Mouse (Mus musculus) limb, embryonic 14.5 days (tissue): ENCODE measurements around the gene BC025920. TPM values are rescaled to one million over a fixed set of nuclear protein-coding genes. Genes with fewer than 3 reads are reported as not detected.

Experiments
- ATAC-seq: fragments of 200-750 bp; cut with Nextera tagmentation; 2 replicates; pipeline ENCODE4 v1.8.0; 2017; ENCODE audit warnings: low read depth, moderate number of reproducible peaks, moderate TSS enrichment; ENCODE audit not compliant: low FRiP score
- DNase-seq: peaks from one replicate; pipeline ENCODE4 v3.0.0-alpha.2; 2015; ENCODE audit warnings: low spot score
- H3K27ac ChIP-seq: fragments of 300-500 bp; sonication (generic); replicated peaks from 2 replicates; pipeline ENCODE4 v1.5.1; 2014; ENCODE audit warnings: low read depth, mild to moderate bottlenecking, low read length, moderate library complexity, mixed read lengths
- H3K27me3 ChIP-seq: fragments of 300-500 bp; sonication (generic); 2 replicates; pipeline ENCODE4 v1.6.1; 2014; ENCODE audit warnings: low read length, mixed read lengths; ENCODE audit not compliant: control insufficient read depth, insufficient read depth
- H3K36me3 ChIP-seq: fragments of 300-500 bp; sonication (generic); 2 replicates; pipeline ENCODE4 v1.6.1; 2014; ENCODE audit warnings: mild to moderate bottlenecking, low read length, moderate library complexity, mixed read lengths; ENCODE audit not compliant: control insufficient read depth, insufficient read depth
- H3K4me1 ChIP-seq: fragments of 300-500 bp; sonication (generic); 2 replicates; pipeline ENCODE4 v1.6.1; 2014; ENCODE audit warnings: antibody characterized with exemption, low read length, mixed read lengths; ENCODE audit not compliant: control insufficient read depth, insufficient read depth
- H3K4me2 ChIP-seq: fragments of 300-500 bp; sonication (generic); replicated peaks from 2 replicates; pipeline ENCODE4 v1.6.1; 2014; ENCODE audit warnings: low read depth, mild to moderate bottlenecking, low read length, moderate library complexity; ENCODE audit not compliant: severe bottlenecking
- H3K4me3 ChIP-seq: fragments of 300-500 bp; sonication (generic); replicated peaks from 2 replicates; pipeline ENCODE4 v1.5.1; 2014; ENCODE audit warnings: low read length
- H3K9ac ChIP-seq: fragments of 300-500 bp; sonication (generic); 2 replicates; pipeline ENCODE4 v1.6.1; 2014; ENCODE audit warnings: mild to moderate bottlenecking, low read depth, low read length, moderate library complexity; ENCODE audit not compliant: severe bottlenecking
- H3K9me3 ChIP-seq: fragments of 300-500 bp; sonication (generic); 2 replicates; pipeline ENCODE4 v1.6.1; 2016; ENCODE audit warnings: low read length; ENCODE audit not compliant: control insufficient read depth
- POLR2A ChIP-seq: fragments of 200-500 bp; IDR thresholded peaks from 2 replicates; pipeline ENCODE4 v1.8.0; 2012; ENCODE audit warnings: inconsistent platforms, mild to moderate bottlenecking, moderate library complexity, borderline replicate concordance; ENCODE audit not compliant: insufficient read depth, insufficient read length; ENCODE audit errors: extremely low read depth
- WGBS: fragments of 180-500 bp; shearing (Covaris S2); extraction: QIAGEN DNeasy Blood & Tissue Kit; methylation state at CpG from one replicate; pipeline ENCODE4 v1.1.7; 2014; 5-methylcytosine and 5-hydroxymethylcytosine counted together
- polyA plus RNA-seq, 2 experiments: library from polyadenylated mRNA; depleted of rRNA in 1 of 2; stranded (reverse) in 1 of 2; unstranded in 1 of 2; fragments of >200 nt; fragmentation: Nextera tagmentation in 1 of 2; extraction: Ambion mirVana in 1 of 2; gene quantifications; 2 replicates each; pipeline versions ENCODE4 v1.2.1 to v1.2.3; 2012 to 2014

Gene BC025920
- polyA plus RNA-seq, 2 experiments = 0.78 to 3.8 TPM

DNA sequence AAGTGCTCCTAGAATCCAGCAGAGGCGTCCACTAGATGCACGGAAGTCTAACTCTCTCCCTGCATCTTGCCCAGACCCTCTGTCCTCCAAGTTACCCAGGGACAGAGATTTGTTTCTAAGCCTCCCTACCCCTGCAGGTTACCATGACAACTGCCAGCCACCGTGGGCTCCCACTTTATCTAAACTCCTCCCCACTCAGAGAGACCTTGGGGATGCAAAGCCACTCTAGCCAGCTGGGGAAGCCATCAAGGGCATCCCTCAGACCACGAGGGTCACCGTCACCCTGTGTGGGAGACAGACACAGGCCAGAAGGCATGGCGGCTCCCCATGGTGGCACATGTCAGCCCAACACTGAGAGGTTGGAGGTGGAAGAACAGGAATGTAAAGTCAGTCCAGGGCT is 22.7 kb upstream of the BC025920 start:
- 70% methylated on average over 6 of the region's 6 CpGs for WGBS
- Histone ChIP-seq H3K9ac (no peak overlapping the region), H3K36me3 (peaks cover 68% of the 10 kb centered on the region), H3K4me2 (no peak overlapping the region), H3K4me3 (no peak overlapping the region), H3K4me1 (peaks cover 6% of the 10 kb centered on the region; the same call in 1 of the 2 replicates), H3K27me3 (no peaks in the 10 kb centered on the region), H3K27ac (no peak overlapping the region), H3K9me3 (no peaks in the 10 kb centered on the region)
- TF ChIP-seq POLR2A = no peak
- ATAC-seq = no peak
- DNase-seq = no peak

DNA sequence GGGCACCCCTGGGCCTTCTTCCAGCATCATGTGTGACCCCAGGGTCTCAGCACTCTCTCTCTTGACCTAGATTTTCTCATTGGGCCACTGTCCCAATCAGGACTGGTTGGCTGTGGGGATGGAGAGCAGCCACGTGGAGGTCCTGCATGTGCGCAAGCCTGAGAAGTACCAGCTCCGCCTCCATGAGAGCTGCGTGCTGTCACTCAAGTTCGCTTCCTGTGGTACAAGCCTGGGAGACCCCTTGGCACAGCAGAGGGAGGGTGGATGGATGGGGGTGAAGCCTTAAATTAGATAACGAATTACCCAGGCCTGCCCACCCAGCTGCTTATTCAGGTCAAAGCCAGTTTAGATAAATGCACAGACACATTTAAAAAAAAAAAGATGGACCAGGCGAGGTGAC is 17.3 kb upstream of the BC025920 start:
- Histone ChIP-seq H3K4me2 (no peak overlapping the region), H3K36me3 (peaks cover 61% of the 10 kb centered on the region), H3K27ac (no peak overlapping the region), H3K4me3 (no peak overlapping the region), H3K9ac (no peak overlapping the region), H3K27me3 (no peaks in the 10 kb centered on the region), H3K9me3 (no peaks in the 10 kb centered on the region), H3K4me1 (no peaks in the 10 kb centered on the region)
- ATAC-seq (no peak), DNase-seq (no peak)
- 62% methylated on average over 7 of the region's 7 CpGs for WGBS
- TF ChIP-seq POLR2A = no peak

DNA sequence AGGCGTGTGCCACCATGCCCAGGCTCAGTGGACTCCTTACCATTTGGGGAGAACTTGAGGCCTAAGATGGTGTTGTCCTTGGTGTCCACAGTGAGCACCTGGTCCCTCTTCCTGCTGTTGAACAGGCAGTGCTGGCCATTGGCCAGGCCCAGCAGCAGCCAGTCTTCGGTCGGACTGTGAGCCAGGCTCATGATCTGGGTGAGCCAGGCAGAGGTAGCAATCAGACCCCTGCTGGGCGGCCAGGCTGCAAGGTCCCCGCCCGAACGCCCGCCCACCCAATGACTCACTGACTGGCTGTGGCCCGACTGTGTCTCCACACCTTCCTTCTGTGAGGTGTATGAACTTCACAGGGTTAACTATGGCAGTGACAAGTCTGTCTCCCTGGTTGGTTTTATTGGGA is 14.2 kb upstream of the BC025920 start:
- no peak for ATAC-seq
- no peak for DNase-seq
- Histone ChIP-seq H3K36me3 (peaks cover 32% of the 10 kb centered on the region), H3K9me3 (no peaks in the 10 kb centered on the region), H3K27me3 (no peaks in the 10 kb centered on the region), H3K4me2 (no peak overlapping the region), H3K4me3 (no peak overlapping the region), H3K27ac (no peak overlapping the region), H3K4me1 (peaks cover 19% of the 10 kb centered on the region), H3K9ac (no peak overlapping the region)
- 61% methylated on average over 8 of the region's 9 CpGs for WGBS
- TF ChIP-seq POLR2A = no peak

DNA sequence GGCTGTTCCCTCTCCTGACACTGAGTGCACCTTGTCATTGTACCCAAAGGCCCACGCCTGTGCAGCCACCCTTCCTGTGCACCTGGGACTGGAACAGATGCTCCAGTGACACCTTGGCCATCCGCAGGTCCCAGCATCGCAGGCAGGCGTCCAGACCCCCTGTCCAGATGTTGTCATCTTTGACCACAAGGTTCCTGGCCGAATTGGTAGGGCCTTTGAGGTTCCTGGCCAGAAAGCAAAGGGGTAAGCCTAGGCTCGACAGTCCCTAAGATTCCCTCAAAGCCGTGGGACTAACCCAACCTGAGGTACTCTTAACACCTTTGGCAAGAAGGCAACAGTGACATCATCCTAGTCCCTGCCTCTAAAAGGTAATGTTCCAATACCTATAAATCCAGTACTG is 13.4 kb upstream of the BC025920 start:
- Histone ChIP-seq H3K9me3 (no peaks in the 10 kb centered on the region), H3K27ac (no peak overlapping the region), H3K9ac (no peak overlapping the region), H3K4me1 (peaks cover 27% of the 10 kb centered on the region), H3K4me2 (no peak overlapping the region), H3K4me3 (no peak overlapping the region), H3K27me3 (no peaks in the 10 kb centered on the region), H3K36me3 (peaks cover 24% of the 10 kb centered on the region)
- no peak for TF ChIP-seq POLR2A
- ATAC-seq (no peak), DNase-seq (no peak)
- 74% methylated on average over 7 of the region's 7 CpGs for WGBS

DNA sequence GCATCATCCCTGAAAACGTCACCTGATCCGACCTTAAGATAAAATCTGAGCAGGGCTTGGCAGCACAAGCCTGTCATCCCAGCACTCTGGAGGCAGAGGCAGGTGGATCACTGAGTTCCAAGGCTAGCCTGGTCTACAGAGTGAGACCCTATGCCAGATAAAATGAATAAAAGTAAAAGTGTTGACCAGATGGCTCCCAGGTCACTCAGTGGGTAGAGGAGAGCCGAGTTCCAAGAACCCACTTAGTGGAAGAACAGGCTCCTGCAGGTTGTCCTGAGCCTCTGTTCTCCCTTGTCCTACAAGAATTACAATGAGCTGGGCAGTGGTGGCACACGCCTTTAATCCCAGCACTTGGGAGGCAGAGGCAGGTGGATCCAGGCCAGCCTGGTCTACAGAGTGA is 12.8 kb upstream of the BC025920 start:
- no peaks in the 10 kb centered on the region for H3K9me3 ChIP-seq
- no peak overlapping the region for H3K4me2 ChIP-seq
- DNase-seq (no peak), ATAC-seq (no peak)
- H3K36me3 ChIP-seq = peaks cover 18% of the 10 kb centered on the region
- no peak overlapping the region for H3K9ac ChIP-seq
- WGBS = 67% methylated on average over 4 of the region's 4 CpGs
- H3K27me3 ChIP-seq = no peaks in the 10 kb centered on the region
- no peak overlapping the region for H3K4me3 ChIP-seq
- no peak overlapping the region for H3K27ac ChIP-seq
- peaks cover 33% of the 10 kb centered on the region for H3K4me1 ChIP-seq
- TF ChIP-seq POLR2A = no peak

DNA sequence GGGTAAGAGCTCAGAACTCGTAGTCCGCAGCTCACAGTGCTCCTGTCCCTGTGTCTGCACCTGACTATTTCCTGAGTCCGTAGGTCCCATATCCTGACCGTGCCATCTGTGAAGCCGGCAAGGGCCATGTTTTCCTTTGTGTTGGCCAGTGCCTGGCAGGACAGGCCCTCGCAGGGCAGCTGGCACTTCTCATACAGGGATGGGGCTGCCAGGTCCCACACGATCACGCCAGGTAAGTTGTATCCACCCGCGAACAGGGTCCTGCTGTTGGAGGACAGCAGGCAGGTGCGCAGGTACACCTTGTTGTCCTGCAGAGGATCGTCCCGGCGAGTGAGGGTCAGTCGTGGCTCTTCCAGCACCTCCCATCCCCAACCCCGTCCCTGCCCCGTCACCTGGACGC is 12.1 kb upstream of the BC025920 start:
- no peak overlapping the region for H3K9ac ChIP-seq
- ATAC-seq (no peak), DNase-seq (no peak)
- peaks cover 12% of the 10 kb centered on the region for H3K36me3 ChIP-seq
- H3K9me3 ChIP-seq = no peaks in the 10 kb centered on the region
- H3K4me3 ChIP-seq = no peak overlapping the region
- H3K27me3 ChIP-seq = no peaks in the 10 kb centered on the region
- 65% methylated on average over 17 of the region's 18 CpGs for WGBS
- no peak overlapping the region for H3K27ac ChIP-seq
- TF ChIP-seq POLR2A = no peak
- no peak overlapping the region for H3K4me2 ChIP-seq
- H3K4me1 ChIP-seq = peaks cover 34% of the 10 kb centered on the region
